ENCODE assay signal across 16 mouse cellular contexts in genomic region chr13:62973111-62973510, GRCm38 (mm10).
"Had no signal": no experiment of that assay in that cellular context is flagged by ENCODE, and none has a peak within 500 bp of the region (broad histone marks: within the 10 kb centered on the region; RNA-seq: fewer than 3 reads in every experiment).

No protein-coding gene starts in this region.

- H3K4me3 ChIP-seq: megakaryocyte, embryonic 14.5 days; midbrain, embryonic 13.5 days; midbrain, embryonic 15.5 days; neural tube, embryonic 12.5 days; stomach, embryonic 15.5 days had no signal

- H3K27me3 ChIP-seq: megakaryocyte, embryonic 14.5 days; midbrain, embryonic 13.5 days; midbrain, embryonic 15.5 days; neural tube, embryonic 12.5 days; stomach, embryonic 15.5 days had no signal

- ATAC-seq: midbrain, embryonic 13.5 days; midbrain, embryonic 15.5 days had no signal

- H3K4me1 ChIP-seq: midbrain, embryonic 13.5 days; midbrain, embryonic 15.5 days; neural tube, embryonic 12.5 days; stomach, embryonic 15.5 days had no signal

- H3K9ac ChIP-seq: lung, embryonic 14.5 days; midbrain, embryonic 13.5 days; midbrain, embryonic 15.5 days; neural tube, embryonic 12.5 days; stomach, embryonic 15.5 days had no signal

- H3K36me3 ChIP-seq: midbrain, embryonic 13.5 days; midbrain, embryonic 15.5 days; neural tube, embryonic 12.5 days; stomach, embryonic 15.5 days had no signal

- H3K4me2 ChIP-seq: lung, embryonic 14.5 days; midbrain, embryonic 11.5 days; midbrain, embryonic 13.5 days; midbrain, embryonic 15.5 days; neural tube, embryonic 12.5 days; stomach, embryonic 15.5 days had no signal

- H3K27ac ChIP-seq: macrophage; midbrain, embryonic 13.5 days; midbrain, embryonic 15.5 days; neural tube, embryonic 12.5 days; stomach, embryonic 15.5 days; stomach, postnatal 0 days had no signal

- DNase-seq: lung, adult 18-20 months; lung, embryonic 14.5 days; lung, postnatal 10 days; lung, postnatal 36 days; right cerebral cortex, postnatal 14 days; thymus, adult 2 months; thymus, postnatal 25 days; thymus, postnatal 4 days had no signal

- H3K9me3 ChIP-seq: megakaryocyte, embryonic 14.5 days; midbrain, embryonic 13.5 days; midbrain, embryonic 15.5 days; neural tube, embryonic 12.5 days; stomach, embryonic 15.5 days had no signal
